10 mouse cellular contexts compared by ENCODE assay signal in the genomic region with DNA sequence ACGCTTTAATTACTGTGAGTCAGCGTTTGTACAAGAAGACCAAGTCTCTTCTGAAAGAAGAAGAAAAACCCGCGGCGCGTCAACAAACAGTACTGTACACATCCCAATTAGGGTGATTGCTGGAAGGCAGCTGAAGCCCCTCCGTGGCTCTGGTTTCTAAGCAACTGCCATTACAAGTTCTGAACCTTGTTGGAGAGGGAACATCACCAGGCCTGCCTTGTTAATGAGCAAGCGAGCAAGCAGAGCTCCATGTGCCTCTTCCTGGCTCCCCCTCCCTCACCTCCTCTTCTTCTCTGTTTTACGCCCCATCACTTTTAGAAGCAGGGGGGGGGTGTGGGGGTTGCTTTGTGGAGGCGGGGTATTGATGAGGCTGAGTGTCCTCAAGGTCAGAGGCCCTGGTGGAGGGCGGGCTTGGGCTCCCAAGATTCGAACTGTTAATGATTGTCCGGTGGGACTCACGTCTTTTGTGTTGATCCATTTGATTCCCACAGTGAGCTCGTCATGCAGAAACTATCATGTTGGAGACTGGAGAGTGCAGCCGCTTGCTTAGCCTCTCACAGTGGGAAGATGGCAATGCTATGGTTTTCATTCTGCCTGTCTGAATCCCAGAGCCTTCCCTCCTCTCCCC.
DNase-seq lines count a peak whose midpoint lies in the region; ATAC-seq and TF ChIP-seq lines count a peak whose summit lies in the region.
"Had no signal": no experiment of that assay in that cellular context is flagged by ENCODE, and none has a peak within 500 bp of the region (broad histone marks: within the 10 kb centered on the region; RNA-seq: fewer than 3 reads in every experiment).

No protein-coding gene starts in this region.

- H3K4me3 ChIP-seq in kidney, embryonic 16.5 days (ENCODE audit: low read length): no peak overlapping the region
- no peak overlapping the region for H3K4me3 ChIP-seq in hindbrain, embryonic 13.5 days
- no peak overlapping the region for H3K4me3 ChIP-seq in midbrain, embryonic 11.5 days (ENCODE audit: low read depth, low read length)
- H3K4me3 ChIP-seq in intestine, embryonic 16.5 days (ENCODE audit: low read length): no peak overlapping the region
- no peak overlapping the region for H3K4me3 ChIP-seq in liver, postnatal 0 days (ENCODE audit: low read depth, low read length)
- H3K4me3 ChIP-seq: heart, embryonic 12.5 days; lung, embryonic 15.5 days had no signal

- H3K36me3 ChIP-seq in kidney, embryonic 16.5 days (ENCODE audit: insufficient read depth, low read length): no peaks in the 10 kb centered on the region
- no peaks in the 10 kb centered on the region for H3K36me3 ChIP-seq in hindbrain, embryonic 13.5 days
- H3K36me3 ChIP-seq in midbrain, embryonic 11.5 days (ENCODE audit: control insufficient read depth, insufficient read depth, low read length): no peaks in the 10 kb centered on the region
- H3K36me3 ChIP-seq in intestine, embryonic 16.5 days (ENCODE audit: control insufficient read depth, insufficient read depth, low read length): no peaks in the 10 kb centered on the region
- no peaks in the 10 kb centered on the region for H3K36me3 ChIP-seq in liver, postnatal 0 days (replicated peaks; ENCODE audit: insufficient read depth, low read length)
- H3K36me3 ChIP-seq: heart, embryonic 12.5 days; lung, embryonic 15.5 days had no signal

- no peak for TF ChIP-seq EP300 in liver, postnatal 0 days (IDR thresholded peaks at IDR 0.05; ENCODE audit: low read depth)

- peak; percentile 55; the same call in 1 of the 2 replicates for ATAC-seq in kidney, embryonic 16.5 days (ENCODE audit: low FRiP score, low TSS enrichment)
- ATAC-seq in hindbrain, embryonic 13.5 days (ENCODE audit: low FRiP score): peak; percentile 81
- peak; percentile 59; the same call in 1 of the 2 replicates for ATAC-seq in midbrain, embryonic 11.5 days (ENCODE audit: low FRiP score)
- ATAC-seq in intestine, embryonic 16.5 days: no peak
- no peak for ATAC-seq in liver, postnatal 0 days

- H3K9me3 ChIP-seq in kidney, embryonic 16.5 days (ENCODE audit: low read length): no peaks in the 10 kb centered on the region
- H3K9me3 ChIP-seq in hindbrain, embryonic 13.5 days: no peaks in the 10 kb centered on the region
- H3K9me3 ChIP-seq in midbrain, embryonic 11.5 days (ENCODE audit: control insufficient read depth, low read length): no peaks in the 10 kb centered on the region
- no peaks in the 10 kb centered on the region for H3K9me3 ChIP-seq in intestine, embryonic 16.5 days (ENCODE audit: control insufficient read depth, low read length)
- no peaks in the 10 kb centered on the region for H3K9me3 ChIP-seq in liver, postnatal 0 days (ENCODE audit: low read length)
- H3K9me3 ChIP-seq: heart, embryonic 12.5 days; lung, embryonic 15.5 days had no signal

- H3K4me2 ChIP-seq in kidney, embryonic 16.5 days (replicated peaks; ENCODE audit: low read depth, low read length): no peak overlapping the region
- H3K4me2 ChIP-seq in hindbrain, embryonic 13.5 days: peak overlapping the region; percentile 26; the same call in 1 of the 2 replicates
- H3K4me2 ChIP-seq in midbrain, embryonic 11.5 days: no peak overlapping the region
- H3K4me2 ChIP-seq in intestine, embryonic 16.5 days (ENCODE audit: low read depth, low read length): no peak overlapping the region
- no peak overlapping the region for H3K4me2 ChIP-seq in liver, postnatal 0 days (ENCODE audit: low read depth, low read length)
- H3K4me2 ChIP-seq: heart, embryonic 12.5 days; lung, embryonic 15.5 days had no signal

- H3K4me1 ChIP-seq in kidney, embryonic 16.5 days (ENCODE audit: insufficient read depth, low read length): peaks cover 6% of the 10 kb centered on the region
- H3K4me1 ChIP-seq in hindbrain, embryonic 13.5 days (replicated peaks): peaks cover 35% of the 10 kb centered on the region
- no peaks in the 10 kb centered on the region for H3K4me1 ChIP-seq in midbrain, embryonic 11.5 days (ENCODE audit: control insufficient read depth, insufficient read depth, low read length)
- no peaks in the 10 kb centered on the region for H3K4me1 ChIP-seq in intestine, embryonic 16.5 days (ENCODE audit: control insufficient read depth, insufficient read depth, low read length)
- H3K4me1 ChIP-seq in liver, postnatal 0 days (ENCODE audit: insufficient read depth): no peaks in the 10 kb centered on the region
- H3K4me1 ChIP-seq: lung, embryonic 15.5 days had no signal

- no peaks in the 10 kb centered on the region for H3K27me3 ChIP-seq in kidney, embryonic 16.5 days (ENCODE audit: insufficient read depth, low read length)
- no peaks in the 10 kb centered on the region for H3K27me3 ChIP-seq in hindbrain, embryonic 13.5 days
- H3K27me3 ChIP-seq in midbrain, embryonic 11.5 days (ENCODE audit: control insufficient read depth, insufficient read depth, low read length): no peaks in the 10 kb centered on the region
- H3K27me3 ChIP-seq in intestine, embryonic 16.5 days (replicated peaks; ENCODE audit: control insufficient read depth, insufficient read depth, low read length): no peaks in the 10 kb centered on the region
- H3K27me3 ChIP-seq in liver, postnatal 0 days (ENCODE audit: insufficient read depth, low read length): no peaks in the 10 kb centered on the region
- H3K27me3 ChIP-seq: heart, embryonic 12.5 days; lung, embryonic 15.5 days had no signal

- no peak overlapping the region for H3K9ac ChIP-seq in kidney, embryonic 16.5 days (replicated peaks; ENCODE audit: low read length)
- 0 out of 2 replicates have a peak overlapping the region, but pooled peaks have one; percentile 19 for H3K9ac ChIP-seq in hindbrain, embryonic 13.5 days
- H3K9ac ChIP-seq in midbrain, embryonic 11.5 days (ENCODE audit: low read length): no peak overlapping the region
- H3K9ac ChIP-seq in intestine, embryonic 16.5 days (ENCODE audit: low read depth, low read length): no peak overlapping the region
- H3K9ac ChIP-seq in liver, postnatal 0 days (replicated peaks): no peak overlapping the region
- H3K9ac ChIP-seq: heart, embryonic 12.5 days; lung, embryonic 15.5 days had no signal

- no peak for DNase-seq in kidney, adult 11 months
- peak; percentile 88 for DNase-seq in midbrain, embryonic 11.5 days (ENCODE audit: low spot score, missing footprints)
- DNase-seq in right cerebral cortex, postnatal 36 days (ENCODE audit: low spot score in 2 of 2): peak; percentile 9 to 16
- no peak for DNase-seq in adrenal gland, postnatal 36 days
- DNase-seq in liver, postnatal 0 days: no peak

- WGBS in kidney, embryonic 16.5 days: 32% methylated on average over 16 of the region's 16 CpGs
- 12% methylated on average over 16 of the region's 16 CpGs for WGBS in hindbrain, embryonic 13.5 days
- 36% methylated on average over 16 of the region's 16 CpGs for WGBS in midbrain, embryonic 11.5 days
- 32% methylated on average over 16 of the region's 16 CpGs for WGBS in intestine, embryonic 16.5 days
- 46% methylated on average over 16 of the region's 16 CpGs for WGBS in liver, postnatal 0 days (ENCODE audit: insufficient replicate concordance)

- TF ChIP-seq CTCF in liver, postnatal 0 days (IDR thresholded peaks at IDR 0.05; ENCODE audit: low read depth): no peak

- no peak overlapping the region for H3K27ac ChIP-seq in kidney, embryonic 16.5 days (ENCODE audit: low read length)
- H3K27ac ChIP-seq in hindbrain, embryonic 13.5 days: peak overlapping the region; percentile 83
- H3K27ac ChIP-seq in midbrain, embryonic 11.5 days (ENCODE audit: low read depth, low read length): peak overlapping the region; percentile 2; the same call in 1 of the 2 replicates
- no peak overlapping the region for H3K27ac ChIP-seq in intestine, embryonic 16.5 days (ENCODE audit: low read length)
- H3K27ac ChIP-seq in liver, postnatal 0 days (ENCODE audit: low read depth): no peak overlapping the region
- H3K27ac ChIP-seq: lung, embryonic 15.5 days had no signal

Comparison
In these comparisons a context has a peak if more than half of its experiments do, and no peak if none do; other contexts are left out.
1. ATAC-seq: peak in kidney, embryonic 16.5 days (single experiment), hindbrain, embryonic 13.5 days (single experiment) and midbrain, embryonic 11.5 days (single experiment); none in intestine, embryonic 16.5 days (single experiment) and liver, postnatal 0 days (single experiment).
2. H3K27ac ChIP-seq: peak in hindbrain, embryonic 13.5 days (single experiment) and midbrain, embryonic 11.5 days (single experiment); none in kidney, embryonic 16.5 days (single experiment), intestine, embryonic 16.5 days (single experiment) and liver, postnatal 0 days (single experiment).
3. DNase-seq: peak in midbrain, embryonic 11.5 days (single experiment) and right cerebral cortex, postnatal 36 days (2 of 2); none in kidney, adult 11 months (single experiment), adrenal gland, postnatal 36 days (0 of 2) and liver, postnatal 0 days (single experiment).